Mouse (Mus musculus) forebrain, embryonic 14.5 days (tissue): ENCODE results near the gene Ablim1. TPM values are rescaled to one million over a fixed set of nuclear protein-coding genes. Genes with fewer than 3 reads are reported as not detected.

ENCODE experiments used
- ATAC-seq: fragments of 200-750 bp; cut with Nextera tagmentation; 2 replicates; pipeline ENCODE4 v1.8.0; 2017; ENCODE audit warnings: mild to moderate bottlenecking, moderate library complexity
- DNase-seq: peaks from one replicate; pipeline ENCODE4 v3.0.0-alpha.2; 2015; ENCODE audit warnings: low spot score
- H3K27ac ChIP-seq: fragments of 300-500 bp; sonication (generic); 2 replicates; pipeline ENCODE4 v1.5.1; 2014; ENCODE audit warnings: low read depth, mild to moderate bottlenecking, control low read depth, low read length, moderate library complexity
- H3K27me3 ChIP-seq: fragments of 300-500 bp; sonication (generic); replicated peaks from 2 replicates; pipeline ENCODE4 v1.6.1; 2014; ENCODE audit warnings: low read length, control low read depth, mixed read lengths; ENCODE audit not compliant: control insufficient read depth, insufficient read depth
- H3K36me3 ChIP-seq: fragments of 300-500 bp; sonication (generic); 2 replicates; pipeline ENCODE4 v1.6.1; 2014; ENCODE audit warnings: low read length, control low read depth; ENCODE audit not compliant: control insufficient read depth, insufficient read depth
- H3K4me1 ChIP-seq: fragments of 300-500 bp; sonication (generic); 2 replicates; pipeline ENCODE4 v1.6.1; 2014; ENCODE audit warnings: antibody characterized with exemption, low read length, control low read depth; ENCODE audit not compliant: control insufficient read depth, insufficient read depth
- H3K4me2 ChIP-seq: fragments of 300-500 bp; sonication (generic); 2 replicates; pipeline ENCODE4 v1.6.1; 2014; ENCODE audit warnings: mild to moderate bottlenecking, control low read depth, low read length
- H3K4me3 ChIP-seq: fragments of 300-500 bp; sonication (generic); 2 replicates; pipeline ENCODE4 v1.5.1; 2014; ENCODE audit warnings: low read depth, low read length, control low read depth
- H3K9ac ChIP-seq: fragments of 300-500 bp; sonication (generic); 2 replicates; pipeline ENCODE4 v1.6.1; 2014; ENCODE audit warnings: mild to moderate bottlenecking, low read length, control low read depth, moderate library complexity
- H3K9me3 ChIP-seq: fragments of 300-500 bp; sonication (generic); replicated peaks from 2 replicates; pipeline ENCODE4 v1.6.1; 2016; ENCODE audit warnings: low read length, control low read depth, mixed read lengths; ENCODE audit not compliant: control insufficient read depth
- WGBS: fragments of 180-500 bp; shearing (Covaris S2); extraction: QIAGEN DNeasy Blood & Tissue Kit; methylation state at CpG from one replicate; pipeline ENCODE4 v1.1.7; 2014; 5-methylcytosine and 5-hydroxymethylcytosine counted together
- polyA plus RNA-seq: library from polyadenylated mRNA; unstranded; fragments of >200 nt; fragmentation: Nextera tagmentation; extraction: Ambion mirVana; gene quantifications from 2 replicates; pipeline ENCODE4 v1.2.1, GENCODE M21; 2014

The Ablim1 gene
- polyA plus RNA-seq, 1 experiment from 2014 or later, result 24.0 TPM

- no peaks in the 10 kb centered on the region for H3K36me3 ChIP-seq
- H3K9me3 ChIP-seq, result no peaks in the 10 kb centered on the region
- ATAC-seq (peak; percentile 33; the same call in 1 of the 2 replicates), DNase-seq (peak; percentile 58)
- peaks cover 9% of the 10 kb centered on the region for H3K4me1 ChIP-seq
- WGBS, result 63% methylated on average over 1 of the region's 1 CpGs
- no peaks in the 10 kb centered on the region for H3K27me3 ChIP-seq
- H3K4me2 ChIP-seq, result no peak overlapping the region
- H3K9ac ChIP-seq, result no peak overlapping the region
- no peak overlapping the region for H3K4me3 ChIP-seq
- no peak overlapping the region for H3K27ac ChIP-seq
Observed at GRCm38 (mm10) chr19:57150275-57150674, 164.4 kb downstream of the Ablim1 start.

DNA sequence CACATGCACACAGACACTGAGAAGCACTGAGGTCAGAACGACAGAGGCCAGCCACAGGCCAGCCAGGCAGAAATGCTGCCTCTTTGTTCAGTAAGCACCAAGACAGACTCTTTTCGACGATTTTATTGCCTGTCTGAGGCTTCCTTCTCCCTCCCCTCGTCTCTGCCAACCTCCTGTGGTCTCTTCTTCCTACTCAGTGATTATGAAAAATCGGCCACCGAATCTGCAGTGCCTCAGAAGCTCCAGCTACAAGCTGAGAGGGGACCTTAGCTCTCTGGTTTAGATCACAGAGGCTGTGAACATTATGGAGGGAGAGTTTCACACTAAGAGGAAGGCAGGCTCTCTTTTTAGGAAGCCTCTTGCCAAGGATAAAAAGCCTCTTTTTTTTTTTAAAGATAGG is 167.0 kb downstream of the Ablim1 start:
- no peak overlapping the region for H3K4me3 ChIP-seq
- DNase-seq (no peak), ATAC-seq (no peak)
- 37% methylated on average over 6 of the region's 6 CpGs for WGBS
- H3K9me3 ChIP-seq, result no peaks in the 10 kb centered on the region
- peaks cover 9% of the 10 kb centered on the region for H3K4me1 ChIP-seq
- H3K27ac ChIP-seq, result peak overlapping the region; percentile 11; the same call in 1 of the 2 replicates
- no peaks in the 10 kb centered on the region for H3K36me3 ChIP-seq
- H3K4me2 ChIP-seq, result no peak overlapping the region
- H3K27me3 ChIP-seq, result no peaks in the 10 kb centered on the region
- no peak overlapping the region for H3K9ac ChIP-seq

DNA sequence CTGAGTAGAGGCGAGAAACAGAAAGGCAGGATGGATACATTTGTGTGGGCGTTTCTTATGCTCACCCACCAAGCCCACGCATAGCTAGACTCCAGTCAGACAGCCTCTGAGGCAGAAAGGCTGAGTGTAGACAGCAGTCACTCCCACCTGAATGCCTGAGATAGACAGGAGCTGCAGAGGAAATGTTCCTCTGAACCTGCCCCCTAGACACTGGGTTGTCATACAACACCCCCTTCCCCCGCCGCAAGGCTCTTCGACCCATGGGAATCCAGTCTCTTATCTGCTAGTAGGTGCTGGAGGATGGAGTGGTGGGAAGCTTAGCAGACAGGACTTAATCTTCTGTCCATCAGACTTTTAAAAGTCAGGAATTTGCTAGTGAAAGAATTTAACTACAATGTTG is 167.8 kb downstream of the Ablim1 start:
- Histone ChIP-seq H3K4me2 (no peak overlapping the region), H3K36me3 (no peaks in the 10 kb centered on the region), H3K9ac (no peak overlapping the region), H3K9me3 (no peaks in the 10 kb centered on the region), H3K4me1 (peaks cover 1% of the 10 kb centered on the region; the same call in 1 of the 2 replicates), H3K4me3 (no peak overlapping the region), H3K27me3 (no peaks in the 10 kb centered on the region), H3K27ac (no peak overlapping the region)
- whole genome bisulfite sequencing, result 74% methylated on average over 6 of the region's 6 CpGs
- ATAC-seq, result no peak
- no peak for DNase-seq

DNA sequence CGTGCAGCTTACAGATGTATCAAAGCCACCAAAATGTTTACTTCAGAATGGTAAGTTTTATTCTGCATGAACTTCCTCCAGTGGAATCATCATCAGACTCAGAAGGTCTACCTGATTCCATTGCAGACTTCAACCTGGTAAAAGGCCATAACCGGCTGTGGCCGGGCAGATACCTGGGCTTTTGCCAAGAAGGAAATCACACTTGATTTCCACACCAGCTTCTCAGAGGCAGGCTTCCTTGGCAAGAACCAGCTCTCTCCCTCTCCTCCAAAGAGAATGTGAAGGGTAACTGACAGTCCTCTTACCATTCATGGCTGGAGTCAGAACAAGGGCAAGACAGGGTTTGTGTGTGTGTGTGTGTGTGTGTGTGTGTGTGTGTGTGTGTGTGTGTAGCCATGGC is 171.1 kb downstream of the Ablim1 start:
- Histone ChIP-seq H3K27me3 (no peaks in the 10 kb centered on the region), H3K36me3 (no peaks in the 10 kb centered on the region), H3K27ac (no peak overlapping the region), H3K4me2 (no peak overlapping the region), H3K4me1 (no peaks in the 10 kb centered on the region), H3K9ac (no peak overlapping the region), H3K4me3 (no peak overlapping the region), H3K9me3 (no peaks in the 10 kb centered on the region)
- ATAC-seq, result no peak
- no peak for DNase-seq
- 87% methylated on average over 3 of the region's 3 CpGs for WGBS

DNA sequence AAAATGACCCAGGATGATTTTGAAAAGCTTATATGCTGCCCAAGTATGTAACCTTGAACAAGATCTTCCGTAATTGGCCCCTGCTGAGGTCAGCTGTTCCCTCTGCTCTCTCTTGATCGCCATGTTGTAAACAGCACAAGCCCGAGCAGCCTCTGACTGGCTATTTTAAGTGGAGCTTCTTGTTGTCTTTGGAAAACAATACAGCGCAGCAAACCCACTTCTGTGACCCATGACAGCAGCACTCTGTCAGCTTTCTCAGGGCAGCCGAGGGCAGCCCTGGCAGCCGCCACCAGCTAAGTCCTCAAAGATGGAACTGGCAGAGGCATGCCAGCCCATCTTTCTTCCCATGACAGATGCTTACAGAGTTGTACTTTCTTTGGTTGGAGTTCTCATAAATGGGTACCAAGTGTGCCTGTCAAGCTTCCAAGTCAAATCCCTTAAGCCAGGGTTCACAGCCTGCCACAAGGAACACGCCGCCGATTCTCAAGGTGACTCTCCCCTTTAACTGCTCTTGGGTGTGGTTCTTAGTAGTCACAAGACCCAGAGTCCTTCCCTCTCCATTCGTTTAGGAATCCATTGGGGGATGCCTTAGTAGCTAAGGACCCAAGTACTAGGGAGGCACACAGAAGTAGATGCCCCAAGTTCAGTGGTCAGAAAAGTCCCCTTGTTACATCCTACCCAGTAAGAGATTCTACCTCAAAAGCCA is 172.8 kb downstream of the Ablim1 start:
- Histone ChIP-seq H3K4me3 (no peak overlapping the region), H3K4me1 (no peaks in the 10 kb centered on the region), H3K27me3 (no peaks in the 10 kb centered on the region), H3K9ac (no peak overlapping the region), H3K9me3 (no peaks in the 10 kb centered on the region), H3K4me2 (no peak overlapping the region), H3K36me3 (no peaks in the 10 kb centered on the region), H3K27ac (no peak overlapping the region)
- WGBS, result 77% methylated on average over 10 of the region's 10 CpGs
- DNase-seq, result no peak
- no peak for ATAC-seq

DNA sequence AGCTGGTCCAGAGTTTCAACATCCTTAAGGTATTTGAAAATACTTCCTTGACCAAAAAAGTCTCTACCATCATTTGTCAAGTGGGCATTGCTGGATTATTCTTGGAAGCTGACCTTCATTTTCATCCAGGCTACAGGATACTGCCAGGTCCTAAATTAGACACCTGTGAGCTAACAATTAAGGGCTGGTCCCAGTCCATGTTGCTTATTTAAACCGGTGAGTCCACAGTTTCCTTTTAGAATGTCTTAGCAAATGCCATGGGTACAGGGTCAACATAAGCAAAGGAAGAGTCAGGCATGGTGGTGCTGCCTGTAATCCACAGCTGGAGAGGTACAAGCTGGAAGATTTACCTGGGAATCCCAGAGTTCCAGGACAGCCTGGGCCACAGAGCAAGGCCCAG is 173.8 kb downstream of the Ablim1 start:
- H3K27ac ChIP-seq, result no peak overlapping the region
- DNase-seq (no peak), ATAC-seq (no peak)
- no peaks in the 10 kb centered on the region for H3K4me1 ChIP-seq
- no peak overlapping the region for H3K9ac ChIP-seq
- WGBS, result 86% methylated on average over 1 of the region's 1 CpGs
- no peaks in the 10 kb centered on the region for H3K9me3 ChIP-seq
- H3K4me3 ChIP-seq, result no peak overlapping the region
- no peak overlapping the region for H3K4me2 ChIP-seq
- no peaks in the 10 kb centered on the region for H3K27me3 ChIP-seq
- H3K36me3 ChIP-seq, result no peaks in the 10 kb centered on the region

- Histone ChIP-seq H3K9me3 (no peaks in the 10 kb centered on the region), H3K4me3 (no peak overlapping the region)
Observed at GRCm38 (mm10) chr19:57140071-57140470, 174.6 kb downstream of the Ablim1 start.

DNA sequence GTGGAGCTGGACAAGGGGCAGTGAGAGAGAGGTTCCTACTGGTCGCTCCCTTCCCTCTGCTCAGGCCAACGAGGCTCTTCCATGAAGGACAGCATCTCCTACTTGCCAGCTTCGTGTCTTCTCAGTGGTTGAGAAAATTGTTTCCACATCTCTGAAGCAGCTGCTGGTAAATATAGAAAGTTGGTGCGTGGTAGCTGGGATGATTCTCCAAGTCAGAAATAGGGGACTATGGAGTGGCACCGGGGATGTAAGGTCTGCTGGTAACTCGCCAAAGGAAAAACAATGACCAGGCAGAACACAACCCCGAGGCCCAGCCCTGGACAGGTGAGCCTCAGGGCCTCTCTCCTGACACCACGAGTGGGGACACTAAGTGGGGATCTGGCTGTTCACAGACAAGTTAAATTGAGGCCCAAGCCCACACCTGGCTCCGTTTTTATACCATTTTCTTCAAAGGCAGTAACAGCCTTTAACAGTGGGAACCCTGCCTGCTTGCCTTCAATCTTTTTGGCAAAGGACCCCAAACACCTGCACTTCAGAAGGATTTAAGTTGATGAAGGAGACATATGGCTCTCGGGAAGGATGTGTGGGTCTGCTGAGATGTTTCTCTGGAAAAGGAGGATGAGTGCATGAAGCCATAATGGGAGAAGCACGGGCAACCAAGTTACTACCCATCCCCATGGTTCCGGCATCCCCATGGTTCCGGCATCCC is 175.7 kb downstream of the Ablim1 start:
- no peak overlapping the region for H3K4me3 ChIP-seq
- no peaks in the 10 kb centered on the region for H3K27me3 ChIP-seq
- ATAC-seq, result no peak
- H3K27ac ChIP-seq, result no peak overlapping the region
- no peaks in the 10 kb centered on the region for H3K9me3 ChIP-seq
- no peaks in the 10 kb centered on the region for H3K36me3 ChIP-seq
- peaks cover 6% of the 10 kb centered on the region; the same call in 1 of the 2 replicates for H3K4me1 ChIP-seq
- 77% methylated on average over 13 of the region's 13 CpGs for WGBS
- DNase-seq, result no peak
- no peak overlapping the region for H3K4me2 ChIP-seq
- no peak overlapping the region for H3K9ac ChIP-seq

More at GRCm38 (mm10) chr19:57140071-57140470, 174.6 kb downstream of the Ablim1 start:
- no peak for DNase-seq
- Histone ChIP-seq H3K4me1 (peaks cover under 1% of the 10 kb centered on the region; the same call in 1 of the 2 replicates), H3K27me3 (no peaks in the 10 kb centered on the region), H3K9ac (no peak overlapping the region), H3K4me2 (no peak overlapping the region), H3K27ac (no peak overlapping the region), H3K36me3 (no peaks in the 10 kb centered on the region)
- no peak for ATAC-seq
- 83% methylated on average over 7 of the region's 7 CpGs for WGBS

GRCm38 (mm10) chr19:57138469-57138868 is 176.2 kb downstream of the Ablim1 start:
- H3K4me3 ChIP-seq, result no peak overlapping the region
- no peaks in the 10 kb centered on the region for H3K9me3 ChIP-seq
- H3K36me3 ChIP-seq, result no peaks in the 10 kb centered on the region
- no peaks in the 10 kb centered on the region for H3K27me3 ChIP-seq
- 64% methylated on average over 6 of the region's 6 CpGs for WGBS
- peaks cover 8% of the 10 kb centered on the region; the same call in 1 of the 2 replicates for H3K4me1 ChIP-seq
- no peak overlapping the region for H3K9ac ChIP-seq
- DNase-seq, result no peak
- H3K4me2 ChIP-seq, result no peak overlapping the region
- no peak overlapping the region for H3K27ac ChIP-seq
- ATAC-seq, result no peak
